Mouse (Mus musculus) kidney, embryonic 15.5 days (tissue): ENCODE results near the gene Inpp5b. TPM values are rescaled to one million over a fixed set of nuclear protein-coding genes. Genes with fewer than 3 reads are reported as not detected.

Experiments
- ATAC-seq: fragments of 200-750 bp; cut with Nextera tagmentation; replicated peaks from 2 replicates; pipeline ENCODE4 v1.8.0; 2017; ENCODE audit warnings: moderate TSS enrichment; ENCODE audit not compliant: low FRiP score
- H3K27ac ChIP-seq: fragments of 300-500 bp; sonication (generic); 2 replicates; pipeline ENCODE4 v1.5.1; 2015; ENCODE audit warnings: mild to moderate bottlenecking, inconsistent platforms
- H3K27me3 ChIP-seq: fragments of 300-500 bp; sonication (generic); 2 replicates; pipeline ENCODE4 v1.6.1; 2015; ENCODE audit warnings: inconsistent platforms
- H3K36me3 ChIP-seq: fragments of 300-500 bp; sonication (generic); 2 replicates; pipeline ENCODE4 v1.6.1; 2015; ENCODE audit warnings: inconsistent platforms
- H3K4me1 ChIP-seq: fragments of 300-500 bp; sonication (generic); 2 replicates; pipeline ENCODE4 v1.6.1; 2015; ENCODE audit warnings: inconsistent platforms
- H3K4me2 ChIP-seq: fragments of 300-500 bp; sonication (generic); 2 replicates; pipeline ENCODE4 v1.6.1; 2015; ENCODE audit warnings: moderate library complexity, mild to moderate bottlenecking, inconsistent platforms
- H3K4me3 ChIP-seq: fragments of 300-500 bp; sonication (generic); replicated peaks from 2 replicates; pipeline ENCODE4 v1.5.1; 2015; ENCODE audit warnings: mild to moderate bottlenecking, inconsistent platforms
- H3K9ac ChIP-seq: fragments of 300-500 bp; sonication (generic); 2 replicates; pipeline ENCODE4 v1.6.1; 2015; ENCODE audit warnings: mild to moderate bottlenecking, inconsistent platforms
- H3K9me3 ChIP-seq: fragments of 300-500 bp; sonication (generic); replicated peaks from 2 replicates; pipeline ENCODE4 v1.6.1; 2016; ENCODE audit warnings: inconsistent platforms
- WGBS: fragments of 180-500 bp; shearing (Covaris S2); methylation state at CpG from one replicate; pipeline ENCODE4 v1.1.7; 2015; ENCODE audit warnings: mixed read lengths; 5-methylcytosine and 5-hydroxymethylcytosine counted together
- polyA plus RNA-seq: library from polyadenylated mRNA; unstranded; fragments of >200 nt; fragmentation: Nextera tagmentation; extraction: Ambion mirVana; gene quantifications from 2 replicates; pipeline ENCODE4 v1.2.1, GENCODE M21; 2015

Gene Inpp5b
- polyA plus RNA-seq, 1 experiment from 2014 or later = 33.7 TPM

GRCm38 (mm10) chr4:124714545-124715481 is 26.8 kb upstream of the Inpp5b start, which contains the start of gene Sf3a3:
Gene Sf3a3, plus strand, starts transcription at chr4:124714776.
- H3K27me3 ChIP-seq = no peaks in the 10 kb centered on the region

GRCm38 (mm10) chr4:124719101-124719500 is 22.5 kb upstream of the Inpp5b start:
- no peak overlapping the region for H3K4me2 ChIP-seq
- H3K36me3 ChIP-seq = peaks cover 84% of the 10 kb centered on the region
- H3K9ac ChIP-seq = no peak overlapping the region
- no peak overlapping the region for H3K27ac ChIP-seq
- no peak for ATAC-seq
- WGBS = 95% methylated on average over 4 of the region's 4 CpGs
- no peaks in the 10 kb centered on the region for H3K9me3 ChIP-seq
- H3K4me3 ChIP-seq = no peak overlapping the region
- H3K4me1 ChIP-seq = peaks cover 15% of the 10 kb centered on the region
- no peaks in the 10 kb centered on the region for H3K27me3 ChIP-seq

More at GRCm38 (mm10) chr4:124714545-124715481, 26.8 kb upstream of the Inpp5b start, which contains the start of gene Sf3a3:
- H3K36me3 ChIP-seq = peaks cover 41% of the 10 kb centered on the region
- under 1% methylated on average over 57 of the region's 57 CpGs for WGBS
- peak; percentile 90 for ATAC-seq
- peak within 1 kb of the TSS; percentile 75 for H3K27ac ChIP-seq
- no peaks in the 10 kb centered on the region for H3K9me3 ChIP-seq
- H3K4me3 ChIP-seq = peak within 1 kb of the TSS; percentile 97
- H3K9ac ChIP-seq = peak within 1 kb of the TSS; percentile 95
- peaks cover 27% of the 10 kb centered on the region for H3K4me1 ChIP-seq
- H3K4me2 ChIP-seq = peak within 1 kb of the TSS; percentile 85

DNA sequence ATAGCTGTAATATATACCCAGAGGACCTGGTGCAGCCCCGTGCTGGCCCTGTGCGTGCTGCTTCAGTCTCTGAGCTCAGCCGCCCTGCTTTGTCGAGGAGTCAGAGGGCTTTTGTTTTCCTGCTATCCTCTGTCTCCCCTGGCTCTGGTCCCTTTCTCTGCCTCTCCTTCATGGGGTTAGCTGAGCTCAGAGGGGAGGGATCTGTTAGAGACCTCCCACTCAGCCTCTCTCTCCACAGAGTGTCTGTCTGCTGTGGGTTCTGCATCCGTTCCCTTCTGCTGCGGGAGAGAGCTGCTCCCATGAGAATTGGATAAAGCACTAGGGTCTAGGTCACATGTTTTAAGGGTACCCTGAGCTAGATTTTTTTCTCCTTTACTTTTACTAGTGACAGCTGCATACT is 15.5 kb upstream of the Inpp5b start:
- Histone ChIP-seq H3K4me3 (no peak overlapping the region), H3K4me1 (no peaks in the 10 kb centered on the region), H3K9me3 (no peaks in the 10 kb centered on the region), H3K9ac (no peak overlapping the region), H3K36me3 (peaks cover 100% of the 10 kb centered on the region), H3K27ac (no peak overlapping the region), H3K4me2 (no peak overlapping the region), H3K27me3 (no peaks in the 10 kb centered on the region)
- ATAC-seq = no peak
- 87% methylated on average over 6 of the region's 6 CpGs for WGBS

GRCm38 (mm10) chr4:124736952-124737351 is 4.7 kb upstream of the Inpp5b start:
- Histone ChIP-seq H3K36me3 (peaks cover 20% of the 10 kb centered on the region), H3K4me3 (no peak overlapping the region), H3K4me1 (peaks cover 7% of the 10 kb centered on the region), H3K27ac (no peak overlapping the region), H3K9me3 (no peaks in the 10 kb centered on the region), H3K4me2 (no peak overlapping the region), H3K9ac (no peak overlapping the region), H3K27me3 (no peaks in the 10 kb centered on the region)
- 73% methylated on average over 2 of the region's 2 CpGs for WGBS
- ATAC-seq = no peak

GRCm38 (mm10) chr4:124737486-124737885 is 4.2 kb upstream of the Inpp5b start:
- H3K9ac ChIP-seq = no peak overlapping the region
- no peak overlapping the region for H3K4me3 ChIP-seq
- no peak for ATAC-seq
- 71% methylated on average over 5 of the region's 5 CpGs for WGBS
- H3K27me3 ChIP-seq = no peaks in the 10 kb centered on the region
- H3K4me1 ChIP-seq = peaks cover 12% of the 10 kb centered on the region
- H3K36me3 ChIP-seq = peaks cover 14% of the 10 kb centered on the region
- H3K4me2 ChIP-seq = no peak overlapping the region
- H3K27ac ChIP-seq = no peak overlapping the region
- no peaks in the 10 kb centered on the region for H3K9me3 ChIP-seq

GRCm38 (mm10) chr4:124738013-124738412 is 3.6 kb upstream of the Inpp5b start:
- Histone ChIP-seq H3K4me1 (peaks cover 16% of the 10 kb centered on the region), H3K9me3 (no peaks in the 10 kb centered on the region), H3K4me3 (no peak overlapping the region), H3K27ac (no peak overlapping the region), H3K27me3 (no peaks in the 10 kb centered on the region), H3K36me3 (peaks cover 9% of the 10 kb centered on the region), H3K9ac (no peak overlapping the region), H3K4me2 (no peak overlapping the region)
- no peak for ATAC-seq
- 56% methylated on average over 4 of the region's 4 CpGs for WGBS

DNA sequence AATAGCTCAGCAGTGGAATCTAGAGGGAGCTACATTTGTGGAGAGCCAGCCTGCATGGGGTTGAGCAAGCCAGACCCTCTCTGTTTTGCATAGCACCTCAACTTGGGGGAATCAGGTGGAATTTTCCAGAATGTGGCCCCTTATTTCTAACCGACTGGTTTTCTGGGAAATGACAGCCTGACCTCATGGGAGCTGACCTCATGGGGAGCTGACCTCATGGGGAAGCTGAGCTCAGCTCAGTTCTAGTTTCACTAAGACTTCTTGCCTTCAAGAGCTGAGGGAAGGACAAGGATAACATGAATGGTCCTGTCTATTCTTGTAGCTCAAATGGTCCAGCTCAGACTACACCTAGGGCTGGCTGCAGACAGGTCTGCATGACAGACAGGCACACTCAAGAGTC is 2.9 kb upstream of the Inpp5b start:
- H3K36me3 ChIP-seq = peaks cover 1% of the 10 kb centered on the region; the same call in 1 of the 2 replicates
- WGBS = 45% methylated on average over 1 of the region's 1 CpGs
- no peak overlapping the region for H3K4me2 ChIP-seq
- peaks cover 16% of the 10 kb centered on the region for H3K4me1 ChIP-seq
- H3K4me3 ChIP-seq = no peak overlapping the region
- no peak for ATAC-seq
- H3K27me3 ChIP-seq = no peaks in the 10 kb centered on the region
- no peaks in the 10 kb centered on the region for H3K9me3 ChIP-seq
- H3K9ac ChIP-seq = no peak overlapping the region
- no peak overlapping the region for H3K27ac ChIP-seq

DNA sequence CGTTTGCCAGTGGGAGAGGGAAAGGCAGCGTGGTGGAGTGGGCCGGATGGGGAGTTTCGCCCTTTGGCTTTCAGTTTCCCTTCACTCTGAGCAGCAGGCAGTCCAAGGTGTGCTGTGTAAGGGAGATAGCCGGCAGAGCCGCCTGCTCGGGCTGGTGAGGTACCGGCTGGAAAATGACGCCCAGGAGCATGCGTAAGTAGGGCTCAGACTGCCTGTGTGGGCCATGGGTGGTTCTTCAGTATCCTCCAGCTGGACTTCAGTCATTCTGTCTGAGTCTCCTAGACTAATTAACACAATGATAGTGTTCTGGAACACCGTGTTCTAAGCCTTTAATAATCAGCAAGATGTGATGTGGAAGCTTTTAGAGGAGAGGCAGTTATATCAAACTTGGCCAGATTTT is 1.2 kb downstream of the Inpp5b start:
- Histone ChIP-seq H3K36me3 (peaks cover 10% of the 10 kb centered on the region), H3K9ac (no peak overlapping the region), H3K4me3 (peak overlapping the region; percentile 71; the same call in 1 of the 2 replicates), H3K9me3 (no peaks in the 10 kb centered on the region), H3K4me1 (peaks cover 16% of the 10 kb centered on the region), H3K27ac (no peak overlapping the region), H3K27me3 (no peaks in the 10 kb centered on the region), H3K4me2 (peak overlapping the region; percentile 77; the same call in 1 of the 2 replicates)
- no peak for ATAC-seq
- WGBS = 88% methylated on average over 11 of the region's 11 CpGs

- Histone ChIP-seq H3K4me3 (no peak overlapping the region), H3K9ac (no peak overlapping the region), H3K4me2 (no peak overlapping the region), H3K4me1 (peaks cover 19% of the 10 kb centered on the region), H3K36me3 (peaks cover 10% of the 10 kb centered on the region), H3K27me3 (no peaks in the 10 kb centered on the region), H3K27ac (no peak overlapping the region), H3K9me3 (no peaks in the 10 kb centered on the region)
- 81% methylated on average over 7 of the region's 7 CpGs for WGBS
- no peak for ATAC-seq
Measured at GRCm38 (mm10) chr4:124746577-124746976, 4.9 kb downstream of the Inpp5b start.

- Histone ChIP-seq H3K27ac (no peak overlapping the region), H3K4me1 (peaks cover 18% of the 10 kb centered on the region), H3K27me3 (no peaks in the 10 kb centered on the region), H3K4me2 (no peak overlapping the region), H3K9me3 (no peaks in the 10 kb centered on the region), H3K36me3 (peaks cover 10% of the 10 kb centered on the region), H3K4me3 (no peak overlapping the region), H3K9ac (no peak overlapping the region)
- no peak for ATAC-seq
- WGBS = 68% methylated on average over 4 of the region's 4 CpGs
Measured at GRCm38 (mm10) chr4:124747851-124748250, 6.2 kb downstream of the Inpp5b start.

DNA sequence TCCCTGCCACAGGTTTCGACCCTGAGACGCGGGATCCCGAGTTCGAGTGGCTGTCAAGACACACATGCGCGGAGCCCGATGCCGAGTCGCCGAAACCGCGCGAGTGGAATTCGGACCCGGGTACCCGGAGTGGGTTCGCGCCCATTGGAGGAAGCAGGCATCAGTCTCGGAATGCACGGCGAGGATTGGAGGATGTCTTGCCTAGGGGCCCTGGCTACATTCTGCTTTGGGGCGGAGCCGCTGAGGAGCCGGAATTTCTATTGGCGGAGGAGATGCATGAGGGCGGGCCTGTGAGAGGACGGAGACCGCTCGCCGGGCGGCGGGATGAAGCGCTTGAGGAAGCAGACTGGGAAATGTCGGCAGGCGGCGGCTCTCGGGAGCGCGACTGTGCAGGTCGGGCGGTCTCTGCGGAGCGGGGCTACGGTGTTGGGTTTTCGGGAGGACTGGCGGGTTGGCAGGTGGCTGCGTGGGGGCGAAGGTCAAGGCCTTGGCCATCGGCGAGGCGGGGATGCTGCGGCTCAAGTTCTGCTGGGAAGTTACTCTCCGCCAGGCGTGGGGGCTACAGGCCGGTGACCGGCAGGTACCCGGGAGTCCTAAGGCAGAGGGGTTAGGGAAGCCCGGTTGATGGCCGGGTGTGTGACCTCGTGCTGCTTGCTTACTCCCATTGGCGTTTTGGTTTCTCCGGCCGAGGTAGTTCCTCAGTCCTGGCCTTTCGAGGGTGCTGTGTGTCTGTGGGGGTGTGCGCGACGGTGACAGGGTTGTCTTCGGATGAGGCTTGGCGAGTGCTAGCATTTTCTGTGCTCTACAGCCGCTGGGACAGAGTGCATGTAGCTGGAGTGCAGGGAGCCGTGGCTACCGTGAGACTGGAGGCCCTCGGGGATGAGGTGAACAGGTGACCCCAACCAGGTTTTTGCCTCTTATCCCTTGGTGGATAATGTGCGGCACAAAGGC is 9.9 kb downstream of the Inpp5b start:
- Histone ChIP-seq H3K4me2 (peak overlapping the region; percentile 78), H3K36me3 (peaks cover 2% of the 10 kb centered on the region; the same call in 1 of the 2 replicates), H3K4me1 (peaks cover 28% of the 10 kb centered on the region), H3K9me3 (no peaks in the 10 kb centered on the region), H3K9ac (peak overlapping the region; percentile 60), H3K27ac (0 out of 2 replicates have a peak overlapping the region, but pooled peaks have one; percentile 25), H3K4me3 (peak overlapping the region; percentile 71), H3K27me3 (no peaks in the 10 kb centered on the region)
- ATAC-seq = peak; percentile 99
- under 1% methylated on average over 75 of the region's 75 CpGs for WGBS
